Mouse (Mus musculus) hindbrain, embryonic 11.5 days (tissue): ENCODE data around the gene Med13l. TPM values are rescaled to one million over a fixed set of nuclear protein-coding genes. Genes with fewer than 3 reads are reported as not detected.

Experiments used
- ATAC-seq: fragments of 200-750 bp; cut with Nextera tagmentation; 2 replicates; pipeline ENCODE4 v1.8.0; 2017; ENCODE audit warnings: mild to moderate bottlenecking, moderate TSS enrichment, moderate library complexity; ENCODE audit not compliant: low FRiP score
- DNase-seq: peaks from one replicate; pipeline ENCODE4 v3.0.0-alpha.2; 2015; ENCODE audit warnings: low spot score
- H3K27ac ChIP-seq: fragments of 300-500 bp; sonication (generic); 2 replicates; pipeline ENCODE4 v1.5.1; 2014; ENCODE audit warnings: mild to moderate bottlenecking, low read depth, low read length
- H3K27me3 ChIP-seq: fragments of 300-500 bp; sonication (generic); 2 replicates; pipeline ENCODE4 v1.6.1; 2014; ENCODE audit warnings: mild to moderate bottlenecking, low read length, moderate library complexity, mixed read lengths; ENCODE audit not compliant: control insufficient read depth, insufficient read depth
- H3K36me3 ChIP-seq: fragments of 300-500 bp; sonication (generic); 2 replicates; pipeline ENCODE4 v1.6.1; 2014; ENCODE audit warnings: mild to moderate bottlenecking, low read length, moderate library complexity, mixed read lengths; ENCODE audit not compliant: control insufficient read depth, insufficient read depth
- H3K4me1 ChIP-seq: fragments of 300-500 bp; sonication (generic); replicated peaks from 2 replicates; pipeline ENCODE4 v1.6.1; 2014; ENCODE audit warnings: low read length, mixed read lengths; ENCODE audit not compliant: control insufficient read depth, insufficient read depth
- H3K4me2 ChIP-seq: fragments of 300-500 bp; sonication (generic); replicated peaks from 2 replicates; pipeline ENCODE4 v1.6.1; 2014; ENCODE audit warnings: mild to moderate bottlenecking, low read depth, low read length
- H3K4me3 ChIP-seq: fragments of 300-500 bp; sonication (generic); 2 replicates; pipeline ENCODE4 v1.5.1; 2014; ENCODE audit warnings: low read depth, low read length
- H3K9ac ChIP-seq: fragments of 300-500 bp; sonication (generic); 2 replicates; pipeline ENCODE4 v1.6.1; 2014; ENCODE audit warnings: low read depth, low read length
- H3K9me3 ChIP-seq: fragments of 300-500 bp; sonication (generic); 2 replicates; pipeline ENCODE4 v1.6.1; 2016; ENCODE audit warnings: low read length; ENCODE audit not compliant: control insufficient read depth
- WGBS: fragments of 180-500 bp; shearing (Covaris S2); extraction: QIAGEN DNeasy Blood & Tissue Kit; methylation state at CpG from one replicate; pipeline ENCODE4 v1.1.7; 2014; 5-methylcytosine and 5-hydroxymethylcytosine counted together
- polyA plus RNA-seq: library from polyadenylated mRNA; unstranded; fragments of >200 nt; fragmentation: Nextera tagmentation; extraction: Ambion mirVana; gene quantifications from 2 replicates; pipeline ENCODE4 v1.2.1, GENCODE M21; 2014

Gene Med13l
- polyA plus RNA-seq, 1 experiment from 2014 or later, result 16.1 TPM

- H3K4me3 ChIP-seq, result peak overlapping the region; percentile 79
- H3K9me3 ChIP-seq, result no peaks in the 10 kb centered on the region
- H3K9ac ChIP-seq, result peak overlapping the region; percentile 82
- peak overlapping the region; percentile 94 for H3K27ac ChIP-seq
- peaks cover 9% of the 10 kb centered on the region for H3K4me1 ChIP-seq
- H3K36me3 ChIP-seq, result no peaks in the 10 kb centered on the region
- H3K27me3 ChIP-seq, result no peaks in the 10 kb centered on the region
- peak overlapping the region; percentile 74 for H3K4me2 ChIP-seq
- WGBS, result under 1% methylated on average over 58 of the region's 59 CpGs
- DNase-seq, result peak; percentile 67
- ATAC-seq, result no peak
These were observed 858 bp downstream of the Med13l start for GRCm38 (mm10) chr5:118561086-118561987.

GRCm38 (mm10) chr5:118562206-118562605 is 1.7 kb downstream of the Med13l start:
- no peaks in the 10 kb centered on the region for H3K36me3 ChIP-seq
- WGBS, result 42% methylated on average over 3 of the region's 3 CpGs
- peak overlapping the region; percentile 79 for H3K4me3 ChIP-seq
- H3K4me2 ChIP-seq, result peak overlapping the region; percentile 74
- no peak for ATAC-seq
- no peaks in the 10 kb centered on the region for H3K27me3 ChIP-seq
- no peak overlapping the region for H3K27ac ChIP-seq
- H3K9me3 ChIP-seq, result no peaks in the 10 kb centered on the region
- DNase-seq, result no peak
- H3K9ac ChIP-seq, result peak overlapping the region; percentile 82; the same call in 1 of the 2 replicates
- H3K4me1 ChIP-seq, result peaks cover 9% of the 10 kb centered on the region

- DNase-seq (no peak), ATAC-seq (no peak)
- WGBS, result 44% methylated on average over 6 of the region's 6 CpGs
- H3K9me3 ChIP-seq, result no peaks in the 10 kb centered on the region
- H3K4me2 ChIP-seq, result no peak overlapping the region
- H3K27ac ChIP-seq, result no peak overlapping the region
- peaks cover 15% of the 10 kb centered on the region for H3K4me1 ChIP-seq
- H3K4me3 ChIP-seq, result no peak overlapping the region
- H3K36me3 ChIP-seq, result no peaks in the 10 kb centered on the region
- no peak overlapping the region for H3K9ac ChIP-seq
- no peaks in the 10 kb centered on the region for H3K27me3 ChIP-seq
These were observed 3.1 kb downstream of the Med13l start for GRCm38 (mm10) chr5:118563590-118563989.

GRCm38 (mm10) chr5:118567395-118567794 is 6.9 kb downstream of the Med13l start:
- H3K36me3 ChIP-seq, result no peaks in the 10 kb centered on the region
- WGBS, result 11% methylated on average over 7 of the region's 7 CpGs
- no peak for ATAC-seq
- no peaks in the 10 kb centered on the region for H3K27me3 ChIP-seq
- H3K4me2 ChIP-seq, result no peak overlapping the region
- H3K4me3 ChIP-seq, result no peak overlapping the region
- H3K27ac ChIP-seq, result no peak overlapping the region
- no peak overlapping the region for H3K9ac ChIP-seq
- DNase-seq, result no peak
- H3K9me3 ChIP-seq, result no peaks in the 10 kb centered on the region
- H3K4me1 ChIP-seq, result peaks cover 18% of the 10 kb centered on the region

GRCm38 (mm10) chr5:118569017-118569416 is 8.5 kb downstream of the Med13l start:
- Histone ChIP-seq H3K27me3 (no peaks in the 10 kb centered on the region), H3K36me3 (no peaks in the 10 kb centered on the region), H3K27ac (no peak overlapping the region), H3K4me3 (no peak overlapping the region), H3K9ac (no peak overlapping the region), H3K9me3 (no peaks in the 10 kb centered on the region), H3K4me1 (peaks cover 14% of the 10 kb centered on the region), H3K4me2 (no peak overlapping the region)
- 37% methylated on average over 3 of the region's 3 CpGs for WGBS
- ATAC-seq (no peak), DNase-seq (no peak)

GRCm38 (mm10) chr5:118569606-118570580 is 9.4 kb downstream of the Med13l start:
- peaks cover 14% of the 10 kb centered on the region for H3K4me1 ChIP-seq
- no peaks in the 10 kb centered on the region for H3K9me3 ChIP-seq
- no peak overlapping the region for H3K4me2 ChIP-seq
- no peak overlapping the region for H3K27ac ChIP-seq
- H3K4me3 ChIP-seq, result no peak overlapping the region
- no peak for DNase-seq
- H3K36me3 ChIP-seq, result no peaks in the 10 kb centered on the region
- no peak for ATAC-seq
- no peak overlapping the region for H3K9ac ChIP-seq
- H3K27me3 ChIP-seq, result no peaks in the 10 kb centered on the region
- 56% methylated on average over 20 of the region's 20 CpGs for WGBS

- ATAC-seq, result no peak
These were observed 11.0 kb downstream of the Med13l start for GRCm38 (mm10) chr5:118571504-118571903.

GRCm38 (mm10) chr5:118574236-118574635 is 13.8 kb downstream of the Med13l start:
- H3K9me3 ChIP-seq, result no peaks in the 10 kb centered on the region
- no peak overlapping the region for H3K4me3 ChIP-seq
- no peaks in the 10 kb centered on the region for H3K36me3 ChIP-seq
- no peak overlapping the region for H3K9ac ChIP-seq
- WGBS, result 76% methylated on average over 3 of the region's 3 CpGs
- ATAC-seq (no peak), DNase-seq (no peak)
- H3K27ac ChIP-seq, result no peak overlapping the region
- H3K4me2 ChIP-seq, result no peak overlapping the region
- H3K27me3 ChIP-seq, result no peaks in the 10 kb centered on the region
- peaks cover 2% of the 10 kb centered on the region; the same call in 1 of the 2 replicates for H3K4me1 ChIP-seq

More at GRCm38 (mm10) chr5:118571504-118571903, 11.0 kb downstream of the Med13l start:
- Histone ChIP-seq H3K9me3 (no peaks in the 10 kb centered on the region), H3K4me1 (peaks cover 11% of the 10 kb centered on the region), H3K27me3 (no peaks in the 10 kb centered on the region), H3K4me3 (no peak overlapping the region), H3K36me3 (no peaks in the 10 kb centered on the region), H3K4me2 (no peak overlapping the region), H3K9ac (no peak overlapping the region), H3K27ac (no peak overlapping the region)
- WGBS, result 28% methylated on average over 4 of the region's 4 CpGs
- DNase-seq, result no peak
